Mouse (Mus musculus): ENCODE data around the gene Tmco5.
A peak's percentile ranks its signal among the peaks of the same experiment; 100 is the strongest.

The Tmco5 gene

DNA sequence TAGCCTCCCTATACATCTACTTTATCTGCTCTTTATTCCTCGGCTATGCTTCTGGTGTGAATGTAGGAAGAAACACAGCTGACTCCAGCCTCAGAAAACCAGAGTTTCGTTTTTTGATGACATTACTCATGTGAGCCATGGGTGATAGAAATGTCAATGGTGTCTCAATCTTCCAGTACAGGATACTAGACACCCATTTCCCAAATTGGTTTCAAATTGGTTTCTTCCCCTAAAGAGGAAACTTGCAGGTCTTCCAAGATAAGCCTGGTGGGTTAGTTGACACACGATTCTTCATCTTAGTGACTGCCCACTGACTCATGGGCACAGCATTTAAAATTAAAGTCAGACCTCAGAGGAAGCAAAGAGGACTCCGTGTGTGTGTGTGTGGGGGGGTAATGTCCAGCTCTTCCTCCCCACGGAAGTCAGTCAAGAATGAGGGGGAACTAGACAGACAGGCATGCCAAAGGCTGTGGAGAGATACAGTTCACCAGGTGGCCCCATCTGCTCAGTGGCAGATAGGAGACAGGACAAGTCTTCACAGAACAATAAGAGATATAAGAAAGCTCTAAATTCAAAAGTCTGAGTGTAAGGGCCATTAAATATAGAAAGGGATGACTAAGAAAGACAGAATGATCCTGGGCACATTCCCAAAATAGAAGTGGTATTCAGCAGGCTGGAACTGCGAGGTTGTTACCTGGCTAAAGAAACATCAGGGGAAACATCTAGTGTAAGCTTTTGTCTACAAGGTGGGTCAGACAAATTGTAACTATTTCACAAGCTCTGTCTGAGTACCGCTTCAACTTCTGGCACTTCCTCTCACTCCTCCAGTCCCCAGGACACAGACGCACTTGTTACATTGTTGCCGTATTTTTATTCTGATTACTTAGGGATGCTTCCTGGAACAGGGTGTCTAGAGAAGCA is 44.3 kb downstream of the Tmco5 start:
- DNase-seq (ENCODE audit: low read depth, low spot score) = no peak

DNA sequence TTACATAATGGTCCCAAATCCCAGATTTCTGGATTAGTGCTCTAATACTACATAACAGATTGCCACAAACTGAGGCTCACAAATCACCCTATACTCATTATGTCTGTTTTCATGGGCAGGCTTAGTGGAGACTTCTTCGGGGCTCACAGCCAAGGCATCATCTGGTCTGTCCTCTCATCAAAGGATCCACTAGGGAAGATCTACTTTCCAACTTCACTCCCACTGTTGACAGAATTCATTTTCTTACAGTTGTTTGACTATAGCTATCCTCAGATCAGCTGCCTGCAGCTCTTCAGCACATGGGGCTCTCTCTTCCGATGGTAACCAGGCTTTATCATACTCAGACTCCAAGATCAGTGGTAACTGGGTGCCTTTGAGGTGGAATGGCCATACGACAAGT is 45.2 kb downstream of the Tmco5 start:
- DNase-seq (ENCODE audit: low read depth, low spot score) = no peak

DNA sequence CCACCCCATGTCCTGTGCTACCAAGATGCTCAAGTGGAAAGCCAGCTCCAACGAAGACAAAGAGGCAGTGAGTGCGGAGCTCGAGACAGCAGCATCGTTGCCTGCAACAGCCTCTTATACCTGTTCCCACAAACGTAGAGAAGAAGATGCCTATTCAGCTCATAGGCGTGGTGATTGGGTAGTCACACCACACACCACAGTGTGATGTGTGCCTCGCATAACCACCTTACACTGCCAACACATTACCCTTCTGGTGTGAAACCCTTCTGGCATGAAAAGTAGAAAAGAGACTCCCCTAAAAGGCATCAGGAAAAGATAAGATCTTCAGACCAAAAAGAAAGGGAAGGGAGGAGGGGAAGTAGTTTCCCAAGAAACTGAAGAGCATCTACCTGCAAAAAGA is 45.8 kb downstream of the Tmco5 start:
- no peak for DNase-seq (ENCODE audit: low read depth, low spot score)

DNA sequence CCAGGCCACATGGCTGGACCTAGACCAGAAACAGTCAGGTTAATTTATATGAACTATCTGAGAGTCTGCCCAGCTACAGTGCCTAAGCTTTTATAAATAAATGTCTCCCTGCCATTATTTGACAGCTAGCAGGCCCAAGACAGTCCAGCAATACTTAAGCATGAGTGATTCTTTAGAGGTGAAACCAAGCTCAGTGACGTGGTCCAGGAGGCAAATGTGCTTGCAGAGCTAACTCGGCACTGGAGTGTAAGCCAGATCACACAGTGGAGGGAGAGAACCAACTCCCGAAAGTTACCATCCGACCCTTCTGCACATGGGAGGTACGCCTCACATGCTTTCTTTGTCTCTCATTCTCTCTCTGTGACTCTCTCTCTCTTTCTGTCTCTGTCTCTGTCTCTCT is 46.7 kb downstream of the Tmco5 start:
- no peak for DNase-seq (ENCODE audit: low read depth, low spot score)

- no peak for DNase-seq (ENCODE audit: low read depth, low spot score)
These were observed 53.7 kb downstream of the Tmco5 start for GRCm38 (mm10) chr2:116932218-116932617.

DNA sequence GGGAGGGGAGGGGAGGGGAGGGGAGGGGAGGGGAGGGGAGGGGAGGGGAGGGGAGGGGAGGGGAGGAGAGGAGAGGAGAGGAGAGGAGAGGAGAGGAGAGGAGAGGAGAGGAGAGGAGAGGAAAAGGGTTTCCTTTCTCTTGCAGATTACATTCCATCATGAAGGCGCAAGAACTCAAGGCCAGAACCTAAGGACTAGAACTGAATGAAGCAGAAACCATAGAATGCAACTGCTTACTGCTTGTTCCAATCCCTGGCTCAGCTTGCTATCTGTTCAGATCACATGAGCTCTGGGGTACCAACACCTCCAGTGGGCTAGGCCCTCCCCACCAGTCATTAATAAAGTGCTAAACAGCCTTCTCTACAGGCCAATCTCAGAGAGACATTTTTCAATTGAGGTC is 55.7 kb downstream of the Tmco5 start:
- peak; percentile 84 for DNase-seq (ENCODE audit: low read depth, low spot score)

- no peak for DNase-seq (ENCODE audit: low read depth, low spot score)
These were observed 56.3 kb downstream of the Tmco5 start for GRCm38 (mm10) chr2:116934776-116935175.

DNA sequence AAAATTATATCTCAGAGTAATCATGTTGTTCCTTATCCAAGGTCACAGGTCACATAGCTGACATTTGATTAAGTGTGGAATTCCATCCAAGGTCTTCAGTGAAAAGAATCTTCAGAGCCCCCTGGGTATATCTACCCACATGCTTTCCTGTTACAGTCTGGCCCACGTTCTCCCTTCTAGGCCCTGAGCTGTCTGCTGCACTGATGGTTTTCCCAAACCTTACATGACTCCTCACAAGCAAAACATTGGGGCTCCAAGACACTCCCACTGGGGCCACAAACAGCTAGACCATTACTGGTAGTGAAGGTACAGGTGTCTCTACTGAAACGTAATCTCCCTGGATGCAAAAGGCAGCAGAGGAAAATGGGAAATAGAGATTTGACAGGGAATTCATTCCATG is 57.9 kb downstream of the Tmco5 start:
- DNase-seq (ENCODE audit: low read depth, low spot score) = no peak

- no peak for DNase-seq (ENCODE audit: low read depth, low spot score)
These were observed 58.7 kb downstream of the Tmco5 start for GRCm38 (mm10) chr2:116937166-116937565.

DNA sequence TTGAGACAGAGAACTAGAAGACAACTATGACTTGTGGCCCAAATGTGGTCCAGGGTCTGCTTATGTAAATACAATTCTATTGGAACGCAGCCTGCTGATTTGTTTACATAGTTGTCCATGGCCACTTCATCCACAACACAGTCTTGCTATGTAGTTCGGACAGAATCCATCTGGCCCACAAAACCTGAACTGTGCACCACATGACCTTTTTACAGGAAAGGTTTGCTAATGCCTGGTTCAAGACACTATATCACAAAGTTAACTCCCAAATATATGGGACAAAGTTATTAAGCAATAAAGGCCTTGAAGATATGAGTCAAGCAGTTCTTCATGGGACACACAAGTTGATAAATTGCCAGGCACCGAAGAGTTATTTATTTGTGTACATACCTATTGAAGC is 63.3 kb downstream of the Tmco5 start:
- DNase-seq (ENCODE audit: low read depth, low spot score) = no peak

Data from R1 (cell line).